Mouse (Mus musculus) neural tube, embryonic 12.5 days (tissue): ENCODE results near the gene Ppt2. TPM values are rescaled to one million over a fixed set of nuclear protein-coding genes. Genes with fewer than 3 reads are reported as not detected.
A peak's percentile ranks its signal among the peaks of the same experiment; 100 is the strongest.

ENCODE experiments used
- ATAC-seq: fragments of 200-750 bp; cut with Nextera tagmentation; 2 replicates; pipeline ENCODE4 v1.8.0; 2017; ENCODE audit warnings: low read depth, mild to moderate bottlenecking, moderate TSS enrichment, moderate library complexity; ENCODE audit not compliant: low FRiP score
- H3K27ac ChIP-seq: fragments of 300-500 bp; sonication (generic); 2 replicates; pipeline ENCODE4 v1.5.1; 2016
- H3K27me3 ChIP-seq: fragments of 300-500 bp; sonication (generic); replicated peaks from 2 replicates; pipeline ENCODE4 v1.6.1; 2016; ENCODE audit warnings: mild to moderate bottlenecking
- H3K36me3 ChIP-seq: fragments of 300-500 bp; sonication (generic); 2 replicates; pipeline ENCODE4 v1.6.1; 2016; ENCODE audit warnings: mild to moderate bottlenecking
- H3K4me1 ChIP-seq: fragments of 300-500 bp; sonication (generic); 2 replicates; pipeline ENCODE4 v1.6.1; 2016
- H3K4me2 ChIP-seq: fragments of 300-500 bp; sonication (generic); replicated peaks from 2 replicates; pipeline ENCODE4 v1.6.1; 2016; ENCODE audit warnings: mild to moderate bottlenecking
- H3K4me3 ChIP-seq: fragments of 300-500 bp; sonication (generic); 2 replicates; pipeline ENCODE4 v1.5.1; 2016
- H3K9ac ChIP-seq: fragments of 300-500 bp; sonication (generic); 2 replicates; pipeline ENCODE4 v1.6.1; 2016; ENCODE audit warnings: mild to moderate bottlenecking
- H3K9me3 ChIP-seq: fragments of 300-500 bp; sonication (generic); 2 replicates; pipeline ENCODE4 v1.6.1; 2016; ENCODE audit warnings: mild to moderate bottlenecking
- WGBS: fragments of 180-500 bp; shearing (Covaris S2); methylation state at CpG from one replicate; pipeline ENCODE4 v1.1.7; 2016; 5-methylcytosine and 5-hydroxymethylcytosine counted together
- polyA plus RNA-seq: library from polyadenylated mRNA; unstranded; fragments of >200 nt; fragmentation: Nextera tagmentation; extraction: Ambion mirVana; gene quantifications from 2 replicates; pipeline ENCODE4 v1.2.1, GENCODE M21; 2016

The Ppt2 gene
- polyA plus RNA-seq: 22.9 and 25.2 TPM in 2 replicates

GRCm38 (mm10) chr17:34627943-34628643 is at the start of gene Ppt2:
TSS of gene Ppt2 (minus strand) at chr17:34628510.
- H3K4me2 ChIP-seq: peak within 1 kb of the TSS; percentile 86
- peak within 1 kb of the TSS; percentile 60 for H3K9ac ChIP-seq
- peak; percentile 11; the same call in 1 of the 2 replicates for ATAC-seq
- peak within 1 kb of the TSS; percentile 72; the same call in 1 of the 2 replicates for H3K27ac ChIP-seq
- peaks cover 10% of the 10 kb centered on the region; the same call in 1 of the 2 replicates for H3K36me3 ChIP-seq
- H3K27me3 ChIP-seq: peaks cover 40% of the 10 kb centered on the region
- H3K4me3 ChIP-seq: peak within 1 kb of the TSS; percentile 60
- peaks cover 57% of the 10 kb centered on the region for H3K4me1 ChIP-seq
- 7% methylated on average over 29 of the region's 29 CpGs for WGBS
- no peaks in the 10 kb centered on the region for H3K9me3 ChIP-seq

- Histone ChIP-seq H3K27ac (no peak overlapping the region), H3K4me3 (no peak overlapping the region), H3K4me1 (peaks cover 7% of the 10 kb centered on the region), H3K9ac (no peak overlapping the region), H3K36me3 (no peaks in the 10 kb centered on the region), H3K9me3 (no peaks in the 10 kb centered on the region), H3K4me2 (no peak overlapping the region), H3K27me3 (peaks cover 46% of the 10 kb centered on the region)
- no peak for ATAC-seq
- 81% methylated on average over 12 of the region's 12 CpGs for WGBS
These were observed 48.4 kb upstream of the Ppt2 start for GRCm38 (mm10) chr17:34676671-34677070.

- Histone ChIP-seq H3K4me3 (no peak overlapping the region), H3K9ac (0 out of 2 replicates have a peak overlapping the region, but pooled peaks have one; percentile 5), H3K27ac (no peak overlapping the region), H3K4me1 (peaks cover 13% of the 10 kb centered on the region), H3K27me3 (peaks cover 52% of the 10 kb centered on the region), H3K9me3 (no peaks in the 10 kb centered on the region), H3K4me2 (no peak overlapping the region), H3K36me3 (no peaks in the 10 kb centered on the region)
- WGBS: 85% methylated on average over 6 of the region's 6 CpGs
- ATAC-seq: no peak
These were observed 47.8 kb upstream of the Ppt2 start for GRCm38 (mm10) chr17:34676093-34676460.

GRCm38 (mm10) chr17:34675205-34676092 is 47.1 kb upstream of the Ppt2 start:
- Histone ChIP-seq H3K27me3 (peaks cover 57% of the 10 kb centered on the region), H3K27ac (no peak overlapping the region), H3K9me3 (no peaks in the 10 kb centered on the region), H3K4me3 (no peak overlapping the region), H3K9ac (no peak overlapping the region), H3K36me3 (no peaks in the 10 kb centered on the region), H3K4me2 (no peak overlapping the region), H3K4me1 (peaks cover 13% of the 10 kb centered on the region)
- WGBS: 79% methylated on average over 13 of the region's 13 CpGs
- ATAC-seq: no peak

- no peak for ATAC-seq
- no peak overlapping the region for H3K4me2 ChIP-seq
- no peak overlapping the region for H3K4me3 ChIP-seq
- H3K36me3 ChIP-seq: no peaks in the 10 kb centered on the region
- no peak overlapping the region for H3K27ac ChIP-seq
- peaks cover 13% of the 10 kb centered on the region for H3K4me1 ChIP-seq
- no peaks in the 10 kb centered on the region for H3K9me3 ChIP-seq
- 74% methylated on average over 11 of the region's 11 CpGs for WGBS
- peaks cover 58% of the 10 kb centered on the region for H3K27me3 ChIP-seq
- no peak overlapping the region for H3K9ac ChIP-seq
These were observed 46.4 kb upstream of the Ppt2 start for GRCm38 (mm10) chr17:34674524-34675204.

GRCm38 (mm10) chr17:34673139-34673538 is 44.8 kb upstream of the Ppt2 start:
- peaks cover 13% of the 10 kb centered on the region for H3K4me1 ChIP-seq
- no peak overlapping the region for H3K4me3 ChIP-seq
- H3K27ac ChIP-seq: no peak overlapping the region
- H3K4me2 ChIP-seq: no peak overlapping the region
- peaks cover 64% of the 10 kb centered on the region for H3K27me3 ChIP-seq
- 85% methylated on average over 7 of the region's 7 CpGs for WGBS
- no peak overlapping the region for H3K9ac ChIP-seq
- ATAC-seq: no peak
- no peaks in the 10 kb centered on the region for H3K9me3 ChIP-seq
- no peaks in the 10 kb centered on the region for H3K36me3 ChIP-seq

GRCm38 (mm10) chr17:34672246-34672792 is 44.0 kb upstream of the Ppt2 start:
- peak overlapping the region; percentile 42; the same call in 1 of the 2 replicates for H3K9ac ChIP-seq
- H3K9me3 ChIP-seq: no peaks in the 10 kb centered on the region
- 37% methylated on average over 49 of the region's 49 CpGs for WGBS
- H3K36me3 ChIP-seq: no peaks in the 10 kb centered on the region
- peak overlapping the region; percentile 64 for H3K4me2 ChIP-seq
- H3K4me3 ChIP-seq: peak overlapping the region; percentile 35
- no peak overlapping the region for H3K27ac ChIP-seq
- peak; percentile 38; the same call in 1 of the 2 replicates for ATAC-seq
- H3K27me3 ChIP-seq: peaks cover 64% of the 10 kb centered on the region
- peaks cover 13% of the 10 kb centered on the region for H3K4me1 ChIP-seq

- Histone ChIP-seq H3K9ac (peak overlapping the region; percentile 42), H3K4me2 (peak overlapping the region; percentile 64), H3K36me3 (no peaks in the 10 kb centered on the region), H3K4me3 (peak overlapping the region; percentile 35), H3K4me1 (peaks cover 13% of the 10 kb centered on the region), H3K27ac (no peak overlapping the region), H3K9me3 (no peaks in the 10 kb centered on the region), H3K27me3 (peaks cover 64% of the 10 kb centered on the region)
- ATAC-seq: peak; percentile 67
- WGBS: 8% methylated on average over 93 of the region's 93 CpGs
These were observed 43.1 kb upstream of the Ppt2 start for GRCm38 (mm10) chr17:34671151-34672066.

- Histone ChIP-seq H3K9ac (peak within 1 kb of the TSS; percentile 42), H3K27ac (no peak within 1 kb of the TSS), H3K36me3 (no peaks in the 10 kb centered on the region), H3K4me2 (peak within 1 kb of the TSS; percentile 64), H3K4me1 (peaks cover 13% of the 10 kb centered on the region), H3K4me3 (peak within 1 kb of the TSS; percentile 35), H3K9me3 (no peaks in the 10 kb centered on the region), H3K27me3 (peaks cover 60% of the 10 kb centered on the region)
- 65% methylated on average over 7 of the region's 7 CpGs for WGBS
- no peak for ATAC-seq
These were observed 41.9 kb upstream of the Ppt2 start, which contains the start of gene Tnxb for GRCm38 (mm10) chr17:34670235-34670634. TSS of gene Tnxb (plus strand) at chr17:34670535.

- Histone ChIP-seq H3K9me3 (no peaks in the 10 kb centered on the region), H3K27ac (no peak overlapping the region), H3K27me3 (peaks cover 30% of the 10 kb centered on the region), H3K4me3 (no peak overlapping the region), H3K4me2 (no peak overlapping the region), H3K36me3 (no peaks in the 10 kb centered on the region), H3K4me1 (peaks cover 5% of the 10 kb centered on the region; the same call in 1 of the 2 replicates), H3K9ac (no peak overlapping the region)
- no peak for ATAC-seq
- 84% methylated on average over 7 of the region's 7 CpGs for WGBS
These were observed 36.2 kb upstream of the Ppt2 start for GRCm38 (mm10) chr17:34664472-34664871.

GRCm38 (mm10) chr17:34663558-34663957 is 35.2 kb upstream of the Ppt2 start:
- no peak overlapping the region for H3K9ac ChIP-seq
- peaks cover 30% of the 10 kb centered on the region for H3K27me3 ChIP-seq
- H3K9me3 ChIP-seq: no peaks in the 10 kb centered on the region
- no peak overlapping the region for H3K27ac ChIP-seq
- H3K36me3 ChIP-seq: no peaks in the 10 kb centered on the region
- no peak overlapping the region for H3K4me3 ChIP-seq
- no peak overlapping the region for H3K4me2 ChIP-seq
- no peak for ATAC-seq
- 51% methylated on average over 1 of the region's 1 CpGs for WGBS
- peaks cover 5% of the 10 kb centered on the region; the same call in 1 of the 2 replicates for H3K4me1 ChIP-seq
